In genomic region chr7:127798591-127798990, GRCm38 (mm10) we compare ENCODE assay signal across 14 mouse cellular contexts. TPM values are rescaled to one million over a fixed set of nuclear protein-coding genes. Genes with fewer than 3 reads are reported as not detected.
DNase-seq lines count a peak whose midpoint lies in the region; ATAC-seq lines count a peak whose summit lies in the region.
"Had no signal": no experiment of that assay in that cellular context is flagged by ENCODE, and none has a peak within 500 bp of the region (broad histone marks: within the 10 kb centered on the region; RNA-seq: fewer than 3 reads in every experiment).

No protein-coding gene starts in this region.

- intact Hi-C loops in left cerebral cortex, postnatal 4 days (cut with DNase I), result no loop called here
- intact Hi-C loops in left cerebral cortex, postnatal 36 days (cut with DNase I), result no loop called here

- ATAC-seq in granulocyte monocyte progenitor cell, adult 5-6 weeks (replicated peaks; ENCODE audit: poor library complexity, severe bottlenecking), result no peak
- ATAC-seq: forebrain, postnatal 0 days; Patski had no signal

- DNase-seq in left cerebral cortex, postnatal 4 days, result peak; percentile 64
- no peak for DNase-seq in left cerebral cortex, postnatal 36 days (ENCODE audit: low spot score in 2 of 2)
- peak; percentile 90 for DNase-seq in cerebellum, adult 11 months
- DNase-seq in cerebellum, adult 9-11 months, result peak; percentile 98
- no peak for DNase-seq in right cerebral cortex, postnatal 14 days
- no peak for DNase-seq in adrenal gland, adult (ENCODE audit: inconsistent age in 2 of 2, low spot score in 1 of 2)
- DNase-seq: adrenal gland, adult 2 months; forebrain, postnatal 0 days; kidney, adult 11 months; kidney, postnatal 36 days; liver had no signal

RNA-seq across cellular contexts. Expression of gene Hsd3b7, which starts 1.8 kb away (rescaled TPM):
- total RNA-seq in left cerebral cortex, postnatal 4 days (2021), result 1 to 10 TPM; 3.3 to 5.8 TPM
- 1 to 10 TPM; 3.3 to 4.0 TPM for total RNA-seq in left cerebral cortex, postnatal 36 days (2021)
- 27.6 and 29.6 TPM in 2 replicates for total RNA-seq in granulocyte monocyte progenitor cell, adult 5-6 weeks (2014; fragmentation: Nextera tagmentation)
- 19.1 and 31.6 TPM in 2 replicates for total RNA-seq in granulocyte monocyte progenitor cell, adult 5-6 weeks (2017)

RNA-seq across cellular contexts. Expression of gene Gm49388, which starts 13.2 kb away (rescaled TPM):
- total RNA-seq in left cerebral cortex, postnatal 4 days (2021), result 1 to 10 TPM; 2.2 to 3.1 TPM
- total RNA-seq in left cerebral cortex, postnatal 36 days (2021), result 1 to 10 TPM; 3.9 to 4.1 TPM
- not detected in 2 replicates for total RNA-seq in granulocyte monocyte progenitor cell, adult 5-6 weeks (2014; fragmentation: Nextera tagmentation)
- 1.2 TPM in 1 of 2 replicates, not detected in the other for total RNA-seq in granulocyte monocyte progenitor cell, adult 5-6 weeks (2017)
- total RNA-seq: hematopoietic stem cell, adult 5-6 weeks had no signal

RNA-seq across cellular contexts. Expression of gene Setd1a, which starts 22.1 kb away (rescaled TPM):
- 10 to 100 TPM; 46.2 to 47.4 TPM for total RNA-seq in left cerebral cortex, postnatal 4 days (2021)
- 10 to 100 TPM; 40.0 to 53.4 TPM for total RNA-seq in left cerebral cortex, postnatal 36 days (2021)
- 59.6 and 105 TPM in 2 replicates for total RNA-seq in granulocyte monocyte progenitor cell, adult 5-6 weeks (2014; fragmentation: Nextera tagmentation)
- total RNA-seq in granulocyte monocyte progenitor cell, adult 5-6 weeks (2017), result 11.9 and 12.4 TPM in 2 replicates

RNA-seq across cellular contexts. Expression of gene Stx4a, which starts 25.5 kb away (rescaled TPM):
- 10 to 100 TPM; 34.5 to 40.0 TPM for total RNA-seq in left cerebral cortex, postnatal 4 days (2021)
- 10 to 100 TPM; 74.6 to 76.0 TPM for total RNA-seq in left cerebral cortex, postnatal 36 days (2021)
- total RNA-seq in granulocyte monocyte progenitor cell, adult 5-6 weeks (2014; fragmentation: Nextera tagmentation), result 88.9 and 105 TPM in 2 replicates
- total RNA-seq in granulocyte monocyte progenitor cell, adult 5-6 weeks (2017), result 37.7 and 38.8 TPM in 2 replicates

RNA-seq across cellular contexts. Expression of gene Stx1b, which starts 25.8 kb away (rescaled TPM):
- total RNA-seq in left cerebral cortex, postnatal 4 days (2021), result 100 to 1,000 TPM; 193 to 215 TPM
- 100 to 1,000 TPM; 431 to 441 TPM for total RNA-seq in left cerebral cortex, postnatal 36 days (2021)
- 0.62 and 0.88 TPM in 2 replicates for total RNA-seq in granulocyte monocyte progenitor cell, adult 5-6 weeks (2014; fragmentation: Nextera tagmentation)
- total RNA-seq in granulocyte monocyte progenitor cell, adult 5-6 weeks (2017), result not detected in 2 replicates

Comparison
In these comparisons a context has a peak if more than half of its experiments do, and no peak if none do; other contexts are left out.
1. DNase-seq: peak in left cerebral cortex, postnatal 4 days (single experiment), cerebellum, adult 11 months (single experiment) and cerebellum, adult 9-11 months (single experiment); none in left cerebral cortex, postnatal 36 days (0 of 2), right cerebral cortex, postnatal 14 days (single experiment) and adrenal gland, adult (0 of 2).